Mouse (Mus musculus) Muller cell, postnatal 12 days (primary cell): ENCODE data around the gene Tsfm.
A peak's percentile ranks its signal among the peaks of the same experiment; 100 is the strongest.
"Not testable (repeated sequence)": the region's sequence is repeated elsewhere in the genome, so short reads cannot be mapped to it uniquely, and the experiment has no call there.

ENCODE experiments used
- DNase-seq: peaks from one replicate; pipeline ENCODE4 v3.0.0-alpha.2; 2015; ENCODE audit errors: inconsistent ontology term

Tsfm gene

GRCm38 (mm10) chr10:127030336-127031296 lies at the start of gene Tsfm:
Gene Tsfm (minus strand): TSS chr10:127030840.
- DNase-seq = peak; percentile 88

DNA sequence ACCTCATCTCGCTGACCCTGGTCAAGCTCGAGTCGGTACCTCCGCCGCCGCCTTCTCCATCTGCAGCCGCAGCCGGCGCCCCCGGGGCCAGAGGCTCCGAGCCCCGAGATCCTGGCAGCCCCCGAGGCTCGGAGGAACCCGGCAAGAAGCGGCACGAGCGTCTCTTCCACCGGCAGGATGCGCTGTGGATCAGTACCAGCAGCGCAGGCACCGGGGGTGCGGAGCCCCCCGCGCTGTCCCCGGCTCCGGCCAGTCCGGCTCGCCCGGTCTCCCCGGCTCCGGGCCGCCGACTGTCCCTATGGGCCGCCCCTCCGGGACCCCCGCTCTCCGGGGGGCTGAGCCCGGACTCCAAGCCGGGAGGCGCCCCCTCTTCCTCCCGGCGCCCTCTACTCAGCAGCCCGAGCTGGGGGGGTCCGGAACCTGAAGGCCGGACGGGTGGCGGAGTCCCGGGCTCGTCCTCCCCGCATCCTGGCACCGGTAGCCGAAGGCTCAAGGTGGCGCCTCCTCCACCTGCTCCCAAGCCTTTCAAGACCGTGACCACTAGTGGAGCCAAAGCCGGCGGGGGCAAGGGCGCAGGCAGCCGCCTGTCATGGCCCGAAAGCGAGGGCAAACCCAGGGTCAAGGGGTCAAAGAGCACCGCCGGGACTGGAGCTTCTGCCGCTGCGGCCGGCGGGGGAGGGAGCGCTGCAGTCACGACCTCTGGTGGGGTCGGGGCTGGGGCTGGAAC lies 49.2 kb upstream of the Tsfm start:
- no peak for DNase-seq

DNA sequence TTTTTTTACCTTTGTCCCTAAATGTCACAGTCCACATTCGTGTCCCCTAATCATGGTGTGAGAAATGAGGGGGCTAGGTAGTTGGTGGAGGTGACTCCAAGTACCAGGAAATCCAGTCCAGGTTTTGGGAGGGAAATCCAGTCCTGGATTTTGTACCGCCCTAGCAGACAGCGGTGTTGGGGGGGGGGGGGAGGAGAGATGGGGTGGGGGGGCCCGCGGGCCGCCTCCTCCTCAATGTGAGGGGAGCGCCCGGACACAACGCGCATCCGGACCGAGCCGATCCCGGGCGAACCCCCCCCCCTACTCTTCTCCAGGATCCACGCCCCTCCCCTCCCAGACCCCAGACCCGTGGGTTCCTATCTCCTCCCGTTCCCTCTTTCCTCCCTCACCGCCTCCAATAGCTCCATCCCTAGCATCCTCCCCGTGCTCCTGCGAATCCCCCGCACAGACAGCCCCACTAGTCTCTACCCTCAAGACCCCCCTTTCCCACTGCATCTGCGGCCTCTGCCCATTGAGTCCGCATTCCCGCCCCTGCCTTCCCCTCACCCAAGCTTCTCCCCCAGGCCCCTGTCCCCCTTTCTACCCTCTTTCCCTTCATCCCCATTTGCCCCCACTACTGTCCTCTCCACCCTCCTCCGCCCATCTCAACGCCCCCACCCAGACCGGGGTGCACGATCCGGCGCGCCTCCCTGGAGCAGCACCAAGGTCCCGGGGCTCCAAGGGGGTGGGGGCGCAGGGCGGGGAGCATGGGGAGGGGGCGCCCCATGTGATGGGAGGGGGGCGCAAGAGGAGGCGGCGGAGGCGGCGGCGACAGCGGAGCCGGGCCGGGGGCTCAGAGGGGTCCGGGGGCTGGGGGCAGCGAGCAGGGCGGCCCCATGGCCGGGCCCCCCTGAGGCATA lies 48.3 kb upstream of the Tsfm start:
- DNase-seq = no peak

DNA sequence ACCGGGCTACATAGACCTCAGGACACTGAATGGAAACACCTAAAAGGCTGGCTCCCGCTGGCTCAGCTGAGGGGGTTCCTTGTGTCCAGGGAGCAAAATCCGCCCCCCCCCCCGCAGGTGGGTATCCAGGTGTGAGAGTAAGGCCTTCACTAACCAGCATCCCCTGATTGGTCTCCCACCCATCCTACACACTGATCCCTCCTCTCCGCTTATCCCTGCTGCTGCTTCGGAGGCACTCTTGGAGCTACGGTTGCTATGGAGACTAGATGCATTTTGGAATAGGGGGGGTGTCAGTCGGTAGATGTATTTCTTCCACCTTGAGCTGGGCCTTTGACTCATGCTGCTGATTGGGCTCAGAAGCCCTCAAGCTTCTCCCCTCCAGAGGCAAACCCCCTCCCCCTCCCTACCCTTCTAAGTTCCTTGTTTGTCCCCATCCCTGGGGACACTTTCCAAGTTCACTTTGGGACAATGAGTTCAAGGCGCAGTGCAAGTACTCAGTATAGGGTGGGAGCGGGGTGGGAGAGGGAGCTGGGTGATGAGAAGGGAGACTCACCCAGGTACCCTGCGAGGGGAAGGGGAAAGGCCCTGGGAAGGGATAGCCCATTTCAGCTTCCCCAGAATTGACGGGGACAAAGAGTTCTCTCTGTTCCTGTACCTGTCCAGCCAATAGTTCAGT lies 47.5 kb upstream of the Tsfm start:
- no peak for DNase-seq

- no peak for DNase-seq
Measured at GRCm38 (mm10) chr10:127077515-127077914, 46.9 kb upstream of the Tsfm start.

GRCm38 (mm10) chr10:127076082-127076481 lies 45.4 kb upstream of the Tsfm start:
- DNase-seq = no peak

DNA sequence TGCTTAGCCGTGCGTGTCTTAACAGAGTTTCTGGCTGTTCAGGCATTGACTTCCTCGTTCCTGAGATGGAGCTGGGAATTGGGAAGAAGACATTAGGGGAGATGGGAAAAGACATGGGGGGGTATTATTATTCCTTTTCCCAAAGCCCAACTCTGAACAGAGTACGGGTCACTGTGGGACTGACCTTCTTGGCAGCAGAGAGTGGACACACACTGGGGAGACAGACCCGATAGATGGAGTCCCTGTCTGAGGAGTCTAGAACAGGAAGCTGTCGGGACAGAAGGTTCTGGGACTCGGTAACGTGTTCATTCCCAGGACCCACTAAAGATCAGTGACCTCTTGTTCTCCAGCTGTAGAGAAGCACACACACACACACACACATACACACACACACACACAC lies 45.0 kb upstream of the Tsfm start:
- no peak for DNase-seq

DNA sequence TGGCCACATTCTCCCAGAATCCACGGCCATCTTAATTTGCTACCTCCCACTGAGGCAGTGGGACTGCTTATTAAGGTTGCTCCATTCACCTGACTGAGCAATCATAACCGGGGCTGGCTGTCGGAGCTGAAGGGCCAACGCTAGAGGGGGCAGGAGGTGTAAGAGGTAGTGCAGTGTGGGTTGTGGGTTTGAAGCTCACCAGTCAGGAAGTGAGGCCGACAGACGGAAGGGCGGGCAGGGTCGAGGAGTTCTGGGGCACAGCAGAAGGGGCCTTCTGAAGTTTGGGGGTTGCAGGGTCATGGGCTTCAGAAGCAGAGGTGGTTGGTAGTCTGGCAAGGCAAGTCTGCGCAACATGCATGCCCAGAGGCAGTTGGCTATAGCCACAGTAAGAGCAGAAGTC lies 44.4 kb upstream of the Tsfm start, which contains the start of gene Agap2:
Agap2 (plus strand) TSS at position 205 of the 400 bp plus-strand sequence.
- DNase-seq = no peak

DNA sequence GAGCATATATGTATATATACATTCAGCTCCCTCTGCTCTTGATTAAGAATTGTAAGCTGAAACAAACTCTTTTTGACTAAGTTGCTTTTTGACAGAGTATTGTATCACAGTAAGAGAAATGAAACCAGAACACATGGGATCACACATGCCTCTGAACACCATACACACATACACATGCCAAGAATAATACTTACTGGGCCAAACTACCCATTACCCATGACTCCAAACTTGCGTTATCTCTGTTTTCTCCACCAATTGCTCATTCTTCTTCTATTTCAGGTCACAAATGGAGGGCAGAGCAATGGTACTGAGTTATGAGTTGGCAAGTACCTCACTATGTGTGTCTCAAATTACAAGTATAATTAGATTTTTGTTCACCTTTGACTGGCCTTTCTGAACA lies 43.3 kb upstream of the Tsfm start:
- no peak for DNase-seq

DNA sequence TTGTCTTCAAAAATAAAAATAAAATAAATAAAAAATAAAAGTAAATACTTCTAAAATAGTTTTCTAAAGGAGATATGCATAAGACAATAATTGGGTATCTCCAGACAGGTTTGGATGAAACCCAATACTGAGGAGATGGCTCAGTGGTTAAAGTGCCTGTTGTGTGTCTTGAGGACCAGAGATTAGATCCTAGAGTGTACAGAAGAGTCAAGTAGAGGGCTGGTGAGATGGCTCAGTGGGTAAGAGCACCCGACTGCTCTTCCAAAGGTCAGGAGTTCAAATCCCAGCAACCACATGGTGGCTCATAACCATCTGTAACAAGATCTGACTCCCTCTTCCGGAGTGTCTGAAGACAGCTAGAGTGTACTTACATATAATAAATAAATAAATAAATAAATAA lies 42.3 kb upstream of the Tsfm start:
- not testable (repeated sequence) for DNase-seq

DNA sequence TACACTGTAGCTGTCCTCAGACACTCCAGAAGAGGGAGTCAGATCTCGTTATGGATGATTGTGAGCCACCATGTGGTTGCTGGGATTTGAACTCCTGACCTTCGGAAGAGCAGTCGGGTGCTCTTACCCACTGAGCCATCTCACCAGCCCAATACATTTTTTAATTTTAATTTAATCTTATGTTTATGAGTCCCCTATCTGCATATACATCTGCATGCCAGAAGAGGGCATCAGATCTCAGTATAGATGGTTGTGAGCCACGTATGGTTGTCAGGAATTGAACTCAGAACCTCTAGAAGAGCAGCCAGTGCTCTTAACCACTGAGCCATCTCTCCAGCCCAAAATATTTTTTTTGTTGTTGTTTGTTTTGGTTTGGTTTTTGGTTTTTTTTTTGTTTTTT lies 41.6 kb upstream of the Tsfm start:
- not testable (repeated sequence) for DNase-seq

GRCm38 (mm10) chr10:127071203-127071602 lies 40.6 kb upstream of the Tsfm start:
- no peak for DNase-seq

DNA sequence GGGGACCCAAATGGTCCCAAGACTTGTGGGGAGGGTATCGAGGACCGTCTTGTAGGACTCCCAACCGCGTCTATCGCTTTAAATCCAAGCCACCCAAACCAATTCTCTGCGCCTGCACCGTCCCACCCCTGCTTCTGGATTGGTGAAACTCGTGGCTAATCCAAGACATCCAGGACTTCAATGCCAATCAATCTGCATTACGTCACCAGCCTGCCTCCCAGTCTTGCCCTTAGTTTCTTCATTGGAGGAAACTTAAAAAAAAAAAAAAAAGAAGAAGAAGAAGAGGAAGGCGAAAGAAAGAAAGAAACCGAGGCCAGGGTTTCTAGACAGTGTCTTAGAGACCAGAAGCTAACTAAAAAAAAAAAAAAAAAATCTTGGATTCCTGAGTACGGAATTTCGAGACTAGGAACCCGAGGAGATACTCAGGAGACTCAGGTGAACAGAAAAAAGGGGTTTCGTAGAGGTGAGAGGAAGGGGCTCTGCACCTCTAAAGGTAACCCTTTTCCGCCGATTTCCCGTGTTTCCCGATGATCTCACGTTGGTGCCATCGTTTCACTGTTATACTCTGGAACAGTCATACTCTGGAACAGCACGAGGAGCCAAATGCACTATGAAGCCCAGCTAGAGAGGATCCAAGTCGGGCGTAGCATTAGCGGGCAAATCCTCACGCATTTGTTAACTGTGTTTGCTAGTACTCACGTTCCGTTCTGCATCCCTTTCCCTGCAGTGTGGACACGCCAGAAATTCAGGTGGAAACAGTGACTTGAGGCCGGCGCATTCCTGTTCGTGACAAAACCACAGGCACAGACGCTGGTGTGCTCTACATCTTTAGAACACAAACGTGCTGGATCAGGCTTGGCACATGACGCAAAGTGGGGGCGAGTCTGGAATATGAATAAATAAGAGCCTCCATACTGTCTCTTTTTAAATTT lies 39.8 kb upstream of the Tsfm start, which contains the start of gene Tspan31:
Tspan31 (minus strand) TSS at position 75 of the 932 bp plus-strand sequence.
- DNase-seq = peak; percentile 96

DNA sequence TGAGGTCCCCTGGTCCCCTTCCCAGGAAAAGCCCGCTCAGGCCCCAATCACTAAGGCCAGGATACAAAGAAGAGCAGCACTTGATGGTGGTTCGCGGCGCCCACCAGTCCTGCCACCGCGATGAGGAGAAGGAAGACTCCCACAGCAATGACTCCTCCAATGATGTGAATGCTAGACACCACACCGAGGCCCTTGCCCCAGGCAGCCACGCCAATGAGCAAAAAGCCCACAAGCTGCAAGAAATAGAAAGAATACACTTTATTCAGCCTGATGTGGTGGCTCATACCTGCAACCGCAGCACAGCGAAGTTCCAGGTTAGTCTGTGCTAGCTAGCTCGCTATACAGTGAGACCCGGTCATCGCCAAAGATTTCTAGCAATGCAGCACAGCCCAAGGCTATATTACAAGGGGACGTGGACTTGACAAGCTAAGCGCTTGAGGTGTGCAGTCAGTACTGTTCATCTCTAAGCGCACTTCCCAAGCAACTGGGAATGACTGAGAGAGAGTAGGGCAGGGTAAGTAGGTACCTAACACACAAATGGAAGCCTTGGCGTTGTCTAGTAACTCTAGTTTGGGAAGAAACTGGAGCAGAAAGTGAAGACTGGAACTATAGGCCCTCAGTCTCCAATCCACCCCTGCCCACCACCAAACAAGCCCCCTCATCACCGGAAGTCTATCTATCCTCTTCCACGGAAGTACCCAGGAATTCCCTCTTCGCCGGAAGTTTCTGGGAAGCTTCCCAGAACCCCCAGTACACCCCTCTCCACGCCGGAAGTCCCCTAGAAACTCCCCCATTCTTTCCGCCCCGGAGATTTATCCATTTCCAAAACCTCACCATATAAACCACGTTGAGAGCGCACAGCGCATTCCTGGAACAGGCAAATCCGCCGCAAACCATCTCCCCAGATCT lies 38.9 kb upstream of the Tsfm start:
- DNase-seq = no peak

GRCm38 (mm10) chr10:127068360-127069038 lies 37.9 kb upstream of the Tsfm start:
- DNase-seq = no peak

GRCm38 (mm10) chr10:127066519-127067018 lies 35.9 kb upstream of the Tsfm start:
- DNase-seq = no peak

DNA sequence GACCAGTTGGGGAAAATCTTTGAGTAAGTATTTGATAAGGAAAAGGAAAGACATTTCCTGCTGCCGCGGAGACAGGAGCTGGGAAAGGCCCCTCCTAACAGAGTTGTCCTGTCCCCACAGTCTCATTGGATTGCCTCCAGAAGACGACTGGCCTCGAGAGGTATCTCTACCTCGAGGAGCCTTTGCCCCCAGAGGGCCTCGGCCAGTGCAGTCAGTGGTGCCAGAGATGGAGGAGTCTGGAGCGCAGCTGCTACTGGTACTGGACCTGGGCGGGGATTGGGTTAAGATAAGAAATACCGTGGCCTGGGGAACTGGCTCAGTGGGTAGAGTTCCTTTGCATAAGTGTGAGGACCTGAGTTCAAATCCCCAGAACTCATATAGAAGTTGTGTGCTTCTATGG lies 35.3 kb upstream of the Tsfm start:
- no peak for DNase-seq
